Mouse (Mus musculus) gastrocnemius, adult 2 months (tissue): ENCODE data around the gene Atg2a. TPM values are rescaled to one million over a fixed set of nuclear protein-coding genes. Genes with fewer than 3 reads are reported as not detected.
A peak's percentile ranks its signal among the peaks of the same experiment; 100 is the strongest.
"Not testable (repeated sequence)": the region's sequence is repeated elsewhere in the genome, so short reads cannot be mapped to it uniquely, and the experiment has no call there.

Experiments
- DNase-seq: peaks from one replicate; pipeline ENCODE4 v3.0.0; 2022
- H3K27ac ChIP-seq: fragments of 200-600 bp; 2 replicates; pipeline ENCODE4 v1.8.1; 2022; ENCODE audit warnings: mild to moderate bottlenecking
- H3K4me3 ChIP-seq: fragments of 200-600 bp; 2 replicates; pipeline ENCODE4 v1.8.1; 2022; ENCODE audit warnings: mild to moderate bottlenecking, moderate library complexity
- CTCF ChIP-seq: fragments of 200-600 bp; IDR thresholded peaks from 2 replicates; pipeline ENCODE4 v1.8.1; 2022; ENCODE audit warnings: antibody characterized with exemption, mild to moderate bottlenecking, moderate library complexity
- intact Hi-C: fragments of 180-260 bp; cut with DNase I; formaldehyde crosslinking; loops from one replicate; pipeline ENCODE4 v1.15.1; 2025
- microRNA-seq: library from miRNA; unstranded; fragments of <30 nt; microRNA quantifications from one replicate; pipeline ENCODE4 v1.2.0, GENCODE M21; 2021
- total RNA-seq, 2 experiments: library from RNA; stranded (reverse); gene quantifications; 2 replicates each; pipeline ENCODE4 v1.2.3; 2021

The Atg2a gene
- total RNA-seq, 2 experiments from 2014 or later: 18.4 to 19.0 TPM

GRCm38 (mm10) chr19:6307733-6308531 lies 66.5 kb downstream of the Atg2a start:
- intact Hi-C loops: loop anchor here (2.0 kb wide), 1 partner anchor 23 kb away; no protein-coding TSS in a partner anchor
- TF ChIP-seq CTCF: no peak
- Histone ChIP-seq H3K4me3 (no peak overlapping the region), H3K27ac (no peak overlapping the region)
- no peak for DNase-seq

GRCm38 (mm10) chr19:6310181-6310580 lies 68.7 kb downstream of the Atg2a start:
- no peak for DNase-seq
- Histone ChIP-seq H3K27ac (no peak overlapping the region), H3K4me3 (no peak overlapping the region)
- intact Hi-C loops: no loop called here
- TF ChIP-seq CTCF: no peak

GRCm38 (mm10) chr19:6311783-6312182 lies 70.3 kb downstream of the Atg2a start:
- H3K4me3 ChIP-seq, intact Hi-C loops, DNase-seq, H3K27ac ChIP-seq: not testable (repeated sequence)

Small RNA genes lying within 50 kb of the gene (microRNA-seq; reads per million reads assigned to microRNA genes)
- gene Mir192 (126 reads per million, percentile 48 among the genes with 10 or more reads in this experiment), gene Mir194-2 (76.6 reads per million, percentile 39 among the genes with 10 or more reads in this experiment)

Other genes starting within 250 kb of the Atg2a start
- 10 to 100 TPM; 87.0 to 93.7 TPM for gene Capn1, start 225.8 kb upstream of the Atg2a start, total RNA-seq
- 10 to 100 TPM; 17.1 to 20.6 TPM for gene Syvn1, start 195.1 kb upstream of the Atg2a start, total RNA-seq
- 10 to 100 TPM; 24.6 to 30.9 TPM for gene Mrpl49, start 183.9 kb upstream of the Atg2a start, total RNA-seq
- gene Fau, start 183.8 kb upstream of the Atg2a start, total RNA-seq: 100 to 1,000 TPM; 410 to 473 TPM
- gene Znhit2, start 180.5 kb upstream of the Atg2a start, total RNA-seq: 1 to 10 TPM; 8.3 to 8.5 TPM
- gene Tm7sf2, start 173.3 kb upstream of the Atg2a start, total RNA-seq: 1 to 10 TPM; 4.6 TPM
- gene Vps51, start 164.4 kb upstream of the Atg2a start, total RNA-seq: 10 to 100 TPM; 20.6 to 23.9 TPM
- gene Tmem262, start 161.6 kb upstream of the Atg2a start, total RNA-seq: not detected
- gene Gm28374, start 159.4 kb upstream of the Atg2a start, total RNA-seq: not detected
- gene Zfpl1, start 156.7 kb upstream of the Atg2a start, total RNA-seq: 10 to 100 TPM; 11.2 to 13.1 TPM
- not detected for gene Cdca5, start 156.7 kb upstream of the Atg2a start, total RNA-seq
- not detected for gene AC131692.1, start 147.2 kb upstream of the Atg2a start, total RNA-seq
- gene Naaladl1, start 135.9 kb upstream of the Atg2a start, total RNA-seq: not detected
- gene Sac3d1, start 123.0 kb upstream of the Atg2a start, total RNA-seq: 1 to 10 TPM; 9.2 to 9.3 TPM
- 10 to 100 TPM in 1 of 2 experiments, 1 to 10 TPM in 1; 9.0 to 10.0 TPM for gene Snx15, start 113.4 kb upstream of the Atg2a start, total RNA-seq
- gene Batf2, start 100.7 kb upstream of the Atg2a start, total RNA-seq: under 1 TPM; 0.23 to 0.75 TPM
- 10 to 100 TPM; 57.5 to 70.8 TPM for gene Arl2, start 100.1 kb upstream of the Atg2a start, total RNA-seq
- gene Majin, start 57.3 kb upstream of the Atg2a start, total RNA-seq: not detected
- gene Gpha2, start 15.3 kb upstream of the Atg2a start, total RNA-seq: not detected
- 10 to 100 TPM; 35.6 to 37.7 TPM for gene Ppp2r5b, start 5.8 kb upstream of the Atg2a start, total RNA-seq
- gene Ehd1, start 35.1 kb downstream of the Atg2a start, total RNA-seq: 10 to 100 TPM; 28.4 to 32.3 TPM
- 1 to 10 TPM; 6.0 to 6.4 TPM for gene Cdc42bpg, start 64.8 kb downstream of the Atg2a start, total RNA-seq
- gene Men1, start 93.3 kb downstream of the Atg2a start, total RNA-seq: 1 to 10 TPM; 7.0 to 7.8 TPM
- 10 to 100 TPM; 13.1 to 14.2 TPM for gene Map4k2, start 99.5 kb downstream of the Atg2a start, total RNA-seq
- 10 to 100 TPM; 95.2 to 98.6 TPM for gene Sf1, start 122.0 kb downstream of the Atg2a start, total RNA-seq
- gene Pygm, start 142.7 kb downstream of the Atg2a start, total RNA-seq: over 10,000 TPM in 1 of 2 experiments, 1,000 to 10,000 TPM in 1; 6,181 to 10,031 TPM
- 10 to 100 TPM; 14.9 to 24.6 TPM for gene Rasgrp2, start 157.7 kb downstream of the Atg2a start, total RNA-seq
- 1 to 10 TPM in 1 of 2 experiments, under 1 TPM in 1; 0.77 to 2.0 TPM for gene Nrxn2, start 177.1 kb downstream of the Atg2a start, total RNA-seq